Mouse (Mus musculus): ENCODE measurements at regions not wholly inside any gene's neighbourhood (a gene's known extent, or its start where the extent isn't known, plus 50 kb on each side); places are given as distances from the start of the nearest gene placed in this dataset.

- no peak for TF ChIP-seq CTCF (IDR thresholded peaks at IDR 0.05; ENCODE audit: extremely low read depth, insufficient read depth, low read length)
- no peak for TF ChIP-seq POLR2A (IDR thresholded peaks at IDR 0.05; ENCODE audit: extremely low read depth, insufficient read depth, low read length)
- Histone ChIP-seq H3K4me1 (ENCODE audit: control insufficient read depth, insufficient read depth, low read length) (no peaks in the 10 kb centered on the region), H3K27ac (ENCODE audit: insufficient read depth, low read length) (no peak overlapping the region), H3K4me3 (ENCODE audit: insufficient read depth, low read length) (no peak overlapping the region)
These were observed 54.7 kb upstream of the Pcgf5 start for GRCm38 (mm10) chr19:36293177-36293969.
